Mouse (Mus musculus): ENCODE measurements around the gene Naa20.

Gene Naa20

DNA sequence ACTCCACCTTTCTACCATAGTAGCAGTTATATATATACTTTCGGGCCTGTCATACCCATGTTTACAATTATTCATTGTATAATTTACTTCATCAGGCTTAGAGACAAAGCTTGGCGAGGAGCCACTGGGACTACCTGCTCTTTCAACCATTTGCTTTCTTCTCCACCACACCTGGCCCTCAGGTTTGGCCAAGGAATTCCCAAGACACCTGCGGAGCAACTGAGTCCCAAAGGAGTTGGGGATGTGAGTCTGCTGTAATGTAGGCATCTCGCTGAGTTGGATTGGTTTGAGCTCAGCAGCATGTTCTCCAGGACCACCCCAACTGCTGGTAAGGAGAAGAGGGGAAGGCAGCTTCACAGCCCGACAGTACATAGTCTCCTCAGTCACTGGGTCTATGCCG is at the start of gene Naa20:
TSS of gene Naa20 (plus strand) at position 239 of the 400 bp plus-strand sequence.
- DNase-seq (ENCODE audit: extremely low read depth, insufficient read length, low spot score) = no peak

DNA sequence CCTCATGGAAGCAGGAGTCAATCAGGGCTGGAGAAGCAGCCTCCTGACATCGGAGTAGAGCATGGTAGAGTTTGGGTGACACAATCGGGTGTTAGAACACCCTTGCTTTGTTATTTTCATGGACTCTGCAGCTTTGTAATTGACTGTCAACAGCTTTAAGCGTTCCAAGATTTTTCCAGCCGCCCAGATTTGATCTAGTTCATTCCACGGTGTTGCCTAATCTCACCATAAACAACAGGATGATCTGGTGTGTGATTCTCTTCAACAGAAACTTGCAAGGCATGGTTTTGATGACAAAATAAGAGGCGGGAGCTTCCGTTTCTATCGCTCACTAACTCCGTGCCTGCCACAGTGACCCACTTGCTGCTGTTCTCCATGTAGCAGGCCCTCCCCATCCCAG is 46.1 kb upstream of the Naa20 start:
- DNase-seq (ENCODE audit: extremely low read depth, insufficient read length, low spot score) = no peak

DNA sequence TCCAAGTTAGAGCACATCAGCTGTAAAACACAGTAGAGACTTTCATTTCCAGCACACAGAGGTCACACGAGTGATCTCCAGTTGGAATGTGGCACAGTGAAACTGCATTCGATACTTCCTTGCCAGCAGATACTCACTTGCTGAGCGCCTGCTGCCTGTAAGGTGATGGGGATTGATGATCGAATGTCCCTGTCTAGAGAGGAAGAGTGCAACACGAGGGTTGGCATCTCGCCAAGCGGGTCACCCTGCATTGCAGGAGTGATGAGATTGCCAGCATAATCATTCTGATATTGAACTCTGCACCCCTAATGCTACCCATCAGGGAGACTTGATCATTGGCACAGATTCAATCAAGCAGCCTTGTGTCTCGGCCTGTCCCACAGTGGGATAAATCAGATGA is 44.0 kb upstream of the Naa20 start:
- DNase-seq (ENCODE audit: extremely low read depth, insufficient read length, low spot score) = no peak

DNA sequence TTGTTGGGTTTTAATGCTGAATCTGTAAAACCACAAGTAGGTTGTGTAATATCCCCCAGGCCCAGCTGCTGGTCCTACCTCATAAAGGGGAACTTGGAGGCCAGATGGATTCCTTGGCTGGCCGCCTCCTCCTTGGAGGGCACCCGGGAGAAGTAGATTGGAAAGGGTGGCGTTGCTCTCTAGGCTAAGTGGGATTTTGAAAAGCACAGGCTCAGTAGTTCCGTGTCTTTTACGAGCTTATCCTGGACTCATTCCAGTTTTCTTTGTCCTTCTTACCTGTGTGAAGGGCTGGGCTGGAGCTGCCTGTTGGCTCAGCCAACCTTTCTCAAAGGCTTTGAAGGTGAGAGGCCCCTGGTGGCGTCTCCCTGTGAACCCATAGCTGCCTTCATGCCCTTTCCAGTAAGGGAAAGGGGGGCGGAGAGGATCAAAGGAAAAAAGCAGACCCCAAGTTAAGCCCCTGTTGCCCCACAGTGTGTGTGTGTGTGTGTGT is 42.4 kb upstream of the Naa20 start:
- DNase-seq (ENCODE audit: extremely low read depth, insufficient read length, low spot score) = peak; percentile 77

DNA sequence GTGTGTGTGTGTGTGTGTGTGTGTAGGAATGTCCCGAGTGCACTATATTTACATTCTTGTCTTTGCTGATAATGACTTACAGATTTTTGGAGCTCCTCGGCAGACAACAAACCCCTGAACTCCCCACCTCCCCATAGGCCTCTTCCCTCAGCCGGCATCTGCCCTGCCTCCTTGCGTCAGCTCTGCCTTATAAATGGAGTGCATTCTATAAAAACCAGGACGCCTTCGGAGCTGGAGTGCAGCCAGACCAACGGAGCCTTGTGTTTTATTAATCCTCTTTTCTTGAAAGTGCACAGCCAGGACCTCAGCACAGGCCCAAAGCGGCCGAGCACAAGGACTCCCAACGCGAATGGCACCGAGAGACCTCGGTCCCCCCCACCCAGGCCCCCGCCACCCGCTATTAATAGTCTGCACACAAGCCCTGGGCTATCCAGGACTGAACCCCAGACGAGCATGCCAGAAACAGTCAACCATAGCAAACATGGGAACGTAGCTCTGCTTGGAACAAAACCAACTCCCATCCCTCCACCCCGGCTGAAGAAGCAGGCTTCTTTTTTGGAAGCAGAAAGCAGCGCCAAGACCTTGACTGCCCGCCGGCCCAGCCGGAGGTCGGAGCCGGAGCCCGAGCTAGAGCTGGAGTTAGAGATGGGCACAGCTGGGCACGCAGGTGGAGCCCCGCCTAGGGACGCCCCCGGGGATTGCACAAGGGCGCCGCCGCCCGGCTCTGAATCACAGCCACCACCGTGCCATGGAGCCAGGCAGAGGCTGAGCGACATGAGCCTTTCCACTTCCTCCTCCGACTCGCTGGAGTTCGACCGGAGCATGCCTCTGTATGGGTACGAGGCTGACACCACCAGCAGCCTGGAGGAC is 41.7 kb upstream of the Naa20 start:
- DNase-seq (ENCODE audit: extremely low read depth, insufficient read length, low spot score) = peak; percentile 96

DNA sequence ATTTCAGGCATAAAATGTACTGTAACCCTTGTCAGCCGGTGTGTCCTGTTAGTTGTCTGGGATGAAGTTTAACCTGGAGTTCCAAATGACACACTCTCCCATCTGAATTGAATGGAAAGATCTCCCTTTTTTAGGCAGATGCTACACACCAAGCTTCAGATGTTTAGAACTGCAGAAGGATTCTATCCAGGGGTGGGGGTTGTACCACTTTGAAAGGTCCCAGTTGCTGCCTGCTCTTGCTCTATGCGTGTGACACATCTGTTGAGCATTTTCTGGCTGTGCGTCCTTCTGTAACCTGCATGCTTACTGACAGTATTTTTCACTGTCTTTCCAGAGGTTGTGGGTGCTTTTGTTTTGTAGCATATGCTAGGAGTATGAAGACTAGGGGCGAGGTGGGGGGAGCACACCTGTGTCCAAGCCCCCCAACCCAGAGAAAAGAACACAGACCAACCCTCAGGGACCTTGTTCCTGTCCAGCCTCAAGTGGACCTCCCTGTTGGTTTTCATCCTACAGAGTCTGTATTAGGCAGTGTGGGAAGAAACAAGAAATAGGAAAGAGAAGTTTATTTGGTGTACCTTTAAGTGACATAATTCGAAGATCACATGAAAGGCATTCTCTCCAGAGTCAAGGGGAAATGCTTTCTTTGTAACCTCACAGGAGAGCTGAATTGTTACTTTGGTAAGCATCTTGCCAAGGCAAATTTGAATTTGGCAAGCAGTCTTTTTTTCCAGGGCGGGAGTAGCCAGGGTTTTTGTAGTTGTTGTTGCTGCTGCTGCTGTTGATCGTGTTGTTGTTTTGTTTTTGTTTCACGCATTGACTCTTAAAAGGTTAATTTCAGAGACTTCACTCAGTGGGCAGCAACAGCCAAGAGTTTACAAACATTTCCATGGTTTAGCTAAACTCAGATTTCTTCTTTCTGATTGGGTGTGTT is 40.4 kb upstream of the Naa20 start:
- peak; percentile 46 for DNase-seq (ENCODE audit: extremely low read depth, insufficient read length, low spot score)

DNA sequence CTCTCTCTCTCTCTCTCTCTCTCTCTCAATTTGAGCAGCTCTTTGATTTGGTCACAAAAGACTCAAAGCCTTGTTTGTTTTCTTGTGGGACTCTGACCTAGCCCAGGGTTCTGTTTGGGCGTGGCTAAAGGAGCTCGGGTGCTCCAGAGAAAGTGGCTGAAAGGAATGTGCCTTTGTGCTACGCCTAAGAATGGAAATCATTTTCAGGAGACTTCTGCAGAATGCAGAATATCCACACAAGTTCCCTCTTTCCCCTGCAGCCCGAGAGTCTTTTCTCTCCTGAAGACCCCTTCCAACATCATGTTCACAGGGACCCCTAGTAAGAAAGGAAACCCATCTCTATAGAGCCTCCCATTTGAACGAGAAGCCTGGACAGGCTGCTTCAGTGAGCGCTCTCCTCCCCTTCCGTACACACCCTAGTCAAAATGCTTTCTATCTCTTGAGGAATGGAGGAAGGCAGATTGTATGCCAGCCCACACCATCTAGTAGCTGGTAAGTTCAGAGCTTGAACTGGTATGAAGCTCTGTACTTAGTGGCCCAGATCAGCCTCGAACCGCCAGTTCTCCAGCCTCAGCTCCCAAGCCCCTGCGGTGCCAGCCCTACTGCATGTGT is 39.6 kb upstream of the Naa20 start:
- DNase-seq (ENCODE audit: extremely low read depth, insufficient read length, low spot score) = peak; percentile 58

DNA sequence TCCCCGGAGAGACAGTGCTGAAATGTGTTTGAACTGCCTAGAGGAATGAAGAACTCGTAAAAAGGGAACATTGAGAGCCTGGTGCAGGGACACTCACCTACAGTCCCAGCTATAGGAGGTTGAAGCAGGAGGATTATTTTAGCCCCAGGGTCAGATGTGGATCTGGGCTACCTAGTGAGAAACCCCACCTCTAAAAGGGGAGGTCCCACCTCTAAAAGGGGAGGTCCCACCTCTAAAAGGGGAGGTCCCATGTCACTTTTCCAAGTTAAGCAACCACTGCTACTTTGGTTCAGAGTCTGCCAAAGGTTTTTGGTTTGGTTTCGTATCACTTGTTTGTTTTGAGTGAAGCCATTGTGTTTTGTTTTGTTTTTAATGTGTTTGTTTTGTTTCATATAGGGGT is 36.6 kb upstream of the Naa20 start:
- DNase-seq (ENCODE audit: extremely low read depth, insufficient read length, low spot score) = no peak

DNA sequence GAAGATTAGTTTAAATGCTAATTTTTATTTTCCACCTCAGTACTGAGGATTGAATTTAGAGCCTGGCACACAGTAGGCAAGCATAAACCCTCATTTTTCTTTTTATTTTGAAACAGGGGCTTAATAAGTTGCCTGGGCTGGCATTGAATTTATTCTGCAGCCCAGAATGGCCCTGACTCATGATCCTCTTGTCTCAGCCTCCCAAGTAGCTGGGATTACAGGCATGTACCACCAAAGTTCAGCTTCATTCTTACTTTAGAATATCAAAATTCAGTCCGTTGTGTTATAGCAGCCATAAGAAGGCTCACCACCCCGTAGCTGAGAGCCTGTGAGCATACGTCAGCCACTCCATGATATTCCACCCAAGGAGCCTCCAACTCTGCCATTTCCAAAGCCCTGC is 35.7 kb upstream of the Naa20 start:
- no peak for DNase-seq (ENCODE audit: extremely low read depth, insufficient read length, low spot score)

DNA sequence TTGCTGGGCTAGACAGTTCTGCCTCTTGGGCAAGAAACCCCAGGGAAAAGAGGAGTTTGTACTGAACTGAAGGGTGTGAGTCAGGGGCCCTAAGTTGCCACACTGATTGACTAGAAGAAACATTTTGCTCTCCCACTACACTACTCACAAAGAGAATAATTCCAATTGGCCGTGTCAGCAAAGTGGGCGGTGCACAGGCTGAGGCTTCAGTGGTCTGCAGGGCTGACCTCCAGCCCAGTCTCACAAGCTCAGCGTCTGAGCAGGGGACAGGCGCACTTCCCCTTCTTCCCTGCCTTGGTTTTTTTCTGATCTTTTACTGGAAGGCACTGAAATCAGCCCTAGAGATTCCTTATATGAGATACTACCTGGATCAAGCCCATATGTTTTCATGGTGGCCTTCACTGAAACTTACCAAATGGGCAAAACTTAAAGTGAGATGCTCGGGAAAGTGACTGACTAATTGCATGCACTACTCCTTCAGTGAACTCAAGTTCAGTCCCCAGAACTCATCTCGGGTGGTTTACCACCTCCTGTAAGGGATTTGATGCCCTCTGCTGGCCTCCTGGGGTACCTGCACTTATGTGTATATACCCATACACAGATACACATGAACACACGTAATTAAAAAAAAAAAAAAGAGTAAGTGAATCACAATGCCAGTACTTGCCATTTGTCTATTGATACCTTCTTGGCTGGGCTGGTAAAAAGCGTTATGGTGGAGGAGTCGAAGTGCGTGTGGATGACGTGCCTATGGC is 35.0 kb upstream of the Naa20 start:
- no peak for DNase-seq (ENCODE audit: extremely low read depth, insufficient read length, low spot score)

DNA sequence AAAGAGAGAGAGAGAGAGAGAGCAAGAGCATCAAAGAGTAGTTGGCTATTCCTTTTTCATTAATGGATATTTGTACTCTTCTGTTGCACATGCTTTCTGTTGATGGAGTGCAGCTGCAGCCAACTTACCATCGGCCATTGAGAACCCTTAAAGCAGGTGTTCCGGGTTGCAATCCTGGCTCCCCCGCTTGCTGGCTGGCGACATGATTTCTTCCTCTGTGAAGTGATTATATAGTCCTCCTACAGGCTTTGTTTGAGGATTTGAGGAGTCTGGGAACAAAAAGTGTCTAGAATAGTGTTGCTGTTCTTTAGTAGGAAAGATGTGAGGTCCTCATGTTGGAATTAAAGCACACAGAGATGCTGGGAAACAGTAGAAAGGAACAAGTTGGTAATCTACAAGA is 30.6 kb upstream of the Naa20 start:
- no peak for DNase-seq (ENCODE audit: extremely low read depth, insufficient read length, low spot score)

DNA sequence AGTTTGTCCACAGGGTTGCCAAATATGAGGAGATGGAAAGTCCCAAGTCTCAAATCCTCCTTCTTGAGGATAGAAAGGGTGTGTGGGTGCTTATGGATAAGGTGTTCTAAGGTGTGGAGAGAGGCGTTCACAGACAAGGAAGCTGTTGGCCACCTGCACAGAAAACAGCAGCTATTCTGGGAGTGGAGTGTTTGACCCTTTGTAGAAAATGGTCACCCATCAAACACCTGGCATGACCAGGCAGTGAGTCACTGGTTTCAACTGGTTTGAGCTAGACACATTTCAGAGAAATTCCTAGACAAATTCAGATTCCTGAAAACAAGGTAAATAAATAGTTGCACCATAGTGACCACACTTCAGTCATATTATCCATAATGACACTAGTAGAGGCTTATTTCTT is 29.8 kb upstream of the Naa20 start:
- no peak for DNase-seq (ENCODE audit: extremely low read depth, insufficient read length, low spot score)

DNA sequence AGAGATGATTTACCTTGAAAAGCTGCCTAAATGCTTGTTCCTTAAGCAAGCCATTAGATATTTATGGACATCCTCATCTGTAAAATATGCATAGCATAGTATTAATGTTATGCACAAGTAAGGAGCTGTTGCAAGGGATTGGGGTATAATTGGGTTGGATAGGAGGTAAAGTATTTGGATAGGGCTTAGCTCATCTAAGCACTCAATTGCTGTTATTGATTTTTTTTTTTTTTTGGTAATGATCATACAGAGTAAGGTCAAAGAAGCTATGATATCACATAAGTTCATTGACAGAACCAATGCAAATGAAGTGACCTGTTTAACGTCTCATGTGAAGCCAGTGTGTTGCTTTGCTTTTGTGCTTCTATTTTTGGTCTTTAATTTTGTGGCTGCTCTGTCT is 27.9 kb upstream of the Naa20 start:
- DNase-seq (ENCODE audit: extremely low read depth, insufficient read length, low spot score) = no peak

DNA sequence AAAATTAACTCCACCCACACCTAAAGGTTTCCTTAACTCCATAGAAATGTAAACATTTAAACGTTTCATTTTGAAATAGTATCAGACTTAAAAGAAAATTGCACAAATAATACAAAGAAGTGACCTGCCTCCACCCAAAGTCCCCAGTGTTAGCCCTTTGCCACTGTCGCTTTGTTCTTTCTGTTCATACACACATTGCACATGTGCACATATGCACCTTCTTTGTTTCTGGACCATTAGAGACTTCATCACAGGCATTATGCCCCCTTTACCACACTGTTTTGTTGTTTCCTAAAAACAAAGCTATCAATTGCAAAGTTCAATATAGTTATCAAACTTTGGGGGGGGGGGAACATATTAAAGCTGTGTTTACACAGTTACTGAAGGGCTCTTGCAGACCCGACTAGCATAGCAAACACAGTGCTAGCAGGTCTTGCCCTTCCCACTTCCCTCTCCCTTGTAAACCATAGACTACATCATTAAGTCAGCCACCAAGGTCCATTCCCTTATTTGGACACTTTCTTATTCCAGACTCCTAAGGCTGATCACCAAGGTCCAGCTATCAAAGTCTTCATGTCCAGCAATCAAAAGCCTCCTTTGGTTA is 26.9 kb upstream of the Naa20 start:
- no peak for DNase-seq (ENCODE audit: extremely low read depth, insufficient read length, low spot score)

DNA sequence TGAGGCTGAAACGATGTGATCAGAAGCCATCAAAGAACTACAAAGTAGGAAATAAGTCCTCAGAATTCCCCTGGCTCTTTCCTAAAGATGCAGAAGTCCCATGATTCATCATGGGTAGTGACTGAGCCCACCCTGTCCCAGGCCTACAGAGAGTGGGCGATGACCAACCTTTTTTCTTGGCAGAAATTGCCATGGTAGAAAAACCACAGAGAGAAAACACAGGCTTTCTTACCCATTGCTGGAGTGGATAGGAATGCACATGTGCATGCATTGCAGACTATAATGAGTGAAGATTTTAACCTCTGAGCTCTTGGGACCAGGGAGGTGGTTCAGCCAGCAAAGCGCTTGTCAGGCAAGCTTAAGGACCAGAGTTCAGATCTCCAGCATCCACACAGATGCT is 24.7 kb upstream of the Naa20 start:
- DNase-seq (ENCODE audit: extremely low read depth, insufficient read length, low spot score) = no peak

DNA sequence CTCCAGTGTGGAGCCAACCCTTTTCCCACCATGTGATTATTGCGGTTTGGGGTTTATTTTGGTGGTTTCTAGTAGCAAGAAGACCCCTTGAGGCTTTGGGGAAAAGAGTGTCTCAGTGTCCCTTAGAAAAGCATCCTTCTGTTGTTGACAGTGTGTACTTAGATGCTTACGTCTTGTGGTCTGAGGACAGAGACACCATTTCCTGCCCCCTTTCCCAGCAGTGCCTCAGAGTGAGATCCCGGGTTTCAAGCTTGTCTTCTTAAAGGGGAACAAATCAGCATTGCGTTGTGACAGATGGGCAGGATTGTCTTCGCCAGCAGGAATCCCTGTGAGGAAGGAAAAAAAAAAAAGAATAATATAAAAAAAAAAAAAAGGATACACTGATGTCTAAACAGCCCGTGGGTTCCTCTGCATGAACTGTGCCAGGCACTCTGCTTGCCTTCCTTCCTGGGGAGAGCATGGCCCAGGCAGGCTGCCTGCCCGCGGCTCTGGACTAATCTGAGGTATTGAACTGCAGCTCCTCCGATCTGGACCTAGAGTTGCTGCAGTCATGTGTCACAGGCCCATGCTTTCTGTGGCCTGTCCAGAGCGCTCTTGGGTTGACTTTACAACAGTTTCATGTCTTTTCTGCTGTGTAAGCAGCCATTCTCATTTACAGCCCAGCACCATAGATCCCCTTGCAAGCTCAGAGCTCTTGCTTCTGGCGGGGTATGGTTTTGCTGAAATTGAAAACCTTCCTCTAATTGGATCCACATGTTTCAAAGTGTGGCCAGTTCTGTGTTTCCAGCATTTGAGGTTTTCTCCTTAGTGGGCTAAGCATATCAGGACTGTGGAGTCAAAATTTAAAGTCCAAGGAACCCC is 20.8 kb upstream of the Naa20 start:
- no peak for DNase-seq (ENCODE audit: extremely low read depth, insufficient read length, low spot score)

DNA sequence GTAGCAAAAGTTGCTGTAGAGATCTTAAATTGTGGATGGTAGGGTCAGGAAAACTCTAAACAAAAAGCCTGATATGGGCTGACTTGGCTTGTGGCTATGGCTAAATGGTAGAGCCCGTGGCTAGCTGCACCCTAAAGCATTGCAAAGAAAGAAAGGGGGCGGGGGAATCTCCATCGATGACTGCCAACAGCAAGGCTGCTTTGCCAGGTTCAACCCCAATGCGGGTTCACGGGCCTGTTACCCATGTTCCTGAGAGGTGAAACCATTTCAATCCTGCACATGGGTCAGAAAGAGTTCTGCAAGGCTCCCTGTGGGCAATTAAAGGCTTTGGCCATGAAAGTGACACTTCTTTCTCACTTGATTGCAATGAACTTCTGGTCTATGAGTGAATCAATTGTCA is 20.0 kb upstream of the Naa20 start:
- DNase-seq (ENCODE audit: extremely low read depth, insufficient read length, low spot score) = no peak

DNA sequence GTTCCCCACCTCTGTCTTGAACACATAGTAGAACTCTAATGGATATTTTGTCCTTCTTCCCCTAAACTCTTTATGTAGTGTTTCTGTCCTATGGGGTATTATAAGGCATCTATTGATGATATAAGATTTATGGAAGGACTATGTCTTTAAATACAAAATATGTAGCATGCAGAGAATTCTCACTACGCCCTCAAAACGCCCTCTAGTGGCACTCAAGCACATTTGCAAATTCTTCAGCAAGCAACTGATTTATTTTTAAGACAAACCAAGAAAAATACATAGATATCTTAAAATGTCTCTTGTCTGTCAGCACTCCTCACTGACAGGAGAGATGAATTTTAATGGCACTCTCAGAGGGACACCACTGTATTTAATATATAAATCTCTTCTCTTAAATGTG is 19.5 kb upstream of the Naa20 start:
- DNase-seq (ENCODE audit: extremely low read depth, insufficient read length, low spot score) = peak; percentile 35

Data from 3134 (cell line).